Mouse (Mus musculus) midbrain, postnatal 0 days (tissue): ENCODE data around the gene Rhbdd1. TPM values are rescaled to one million over a fixed set of nuclear protein-coding genes. Genes with fewer than 3 reads are reported as not detected.
A peak's percentile ranks its signal among the peaks of the same experiment; 100 is the strongest.

Experiments
- ATAC-seq: fragments of 200-750 bp; cut with Nextera tagmentation; 2 replicates; pipeline ENCODE4 v1.8.0; 2017; ENCODE audit warnings: moderate number of reproducible peaks, mild to moderate bottlenecking, moderate TSS enrichment, moderate library complexity; ENCODE audit not compliant: low FRiP score
- DNase-seq: peaks from one replicate; pipeline ENCODE4 v3.0.0-alpha.2; 2015; ENCODE audit warnings: low spot score
- H3K27ac ChIP-seq: fragments of 300-500 bp; sonication (generic); 2 replicates; pipeline ENCODE4 v1.5.1; 2014; ENCODE audit warnings: low read depth, mild to moderate bottlenecking, low read length, mixed read lengths
- H3K27me3 ChIP-seq: fragments of 300-500 bp; sonication (generic); 2 replicates; pipeline ENCODE4 v1.6.1; 2014; ENCODE audit warnings: low read length, control low read depth, mixed read lengths; ENCODE audit not compliant: insufficient read depth
- H3K36me3 ChIP-seq: fragments of 300-500 bp; sonication (generic); 2 replicates; pipeline ENCODE4 v1.6.1; 2014; ENCODE audit warnings: low read length, control low read depth, mixed read lengths; ENCODE audit not compliant: insufficient read depth
- H3K4me1 ChIP-seq: fragments of 300-500 bp; sonication (generic); 2 replicates; pipeline ENCODE4 v1.6.1; 2014; ENCODE audit warnings: mild to moderate bottlenecking, control low read depth, antibody characterized with exemption, low read length, mixed read lengths; ENCODE audit not compliant: insufficient read depth
- H3K4me2 ChIP-seq: fragments of 300-500 bp; sonication (generic); 2 replicates; pipeline ENCODE4 v1.6.1; 2014; ENCODE audit warnings: low read depth, mild to moderate bottlenecking, low read length, mixed read lengths; ENCODE audit not compliant: poor library complexity, severe bottlenecking
- H3K4me3 ChIP-seq: fragments of 300-500 bp; sonication (generic); 2 replicates; pipeline ENCODE4 v1.5.1; 2014; ENCODE audit warnings: low read depth, mild to moderate bottlenecking, low read length, moderate library complexity
- H3K9ac ChIP-seq: fragments of 300-500 bp; sonication (generic); replicated peaks from 2 replicates; pipeline ENCODE4 v1.6.1; 2014; ENCODE audit warnings: mild to moderate bottlenecking, low read length, moderate library complexity, mixed read lengths; ENCODE audit not compliant: poor library complexity, severe bottlenecking
- H3K9me3 ChIP-seq: fragments of 300-500 bp; sonication (generic); 2 replicates; pipeline ENCODE4 v1.6.1; 2016; ENCODE audit warnings: low read length, control low read depth
- CTCF ChIP-seq: IDR thresholded peaks from 2 replicates; pipeline ENCODE4 v1.5.1; 2016; ENCODE audit warnings: antibody characterized with exemption, mild to moderate bottlenecking
- WGBS: fragments of 180-500 bp; shearing (Covaris S2); extraction: QIAGEN DNeasy Blood & Tissue Kit; methylation state at CpG from one replicate; pipeline ENCODE4 v1.1.7; 2014; 5-methylcytosine and 5-hydroxymethylcytosine counted together
- polyA plus RNA-seq: library from polyadenylated mRNA; unstranded; fragments of >200 nt; fragmentation: Nextera tagmentation; extraction: Ambion mirVana; gene quantifications from 2 replicates; pipeline ENCODE4 v1.2.1, GENCODE M21; 2015
- total RNA-seq: library from RNA; depleted of rRNA; stranded (reverse); fragments of >200 nt; gene quantifications from 2 replicates; pipeline ENCODE4 v1.2.3, GENCODE M21; 2014

Rhbdd1 gene
- total and polyA plus RNA-seq, 2 experiments from 2014 or later = 2.3 to 3.6 TPM

DNA sequence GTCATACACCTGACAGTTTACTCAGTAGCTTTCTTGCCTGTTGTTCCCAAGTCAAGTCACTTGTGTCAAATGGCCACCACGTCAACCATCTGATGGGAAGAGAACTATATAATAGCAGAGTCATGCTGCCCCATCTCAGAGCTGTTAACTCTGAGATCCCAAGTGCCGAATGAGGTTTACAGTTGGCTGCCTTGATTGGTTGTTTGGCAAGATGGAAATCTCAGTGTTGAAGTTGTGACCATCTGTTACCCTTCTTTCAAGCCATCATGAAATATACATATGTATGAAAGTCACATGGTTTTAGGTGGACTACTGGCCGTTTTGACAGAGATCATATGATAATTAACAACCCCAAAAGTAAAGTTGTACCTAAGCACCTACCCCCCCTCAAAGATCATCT is 121.0 kb downstream of the Rhbdd1 start:
- WGBS = 61% methylated on average over 3 of the region's 3 CpGs
- Histone ChIP-seq H3K36me3 (no peaks in the 10 kb centered on the region), H3K4me3 (no peak overlapping the region), H3K4me1 (no peaks in the 10 kb centered on the region), H3K9ac (no peak overlapping the region), H3K27ac (no peak overlapping the region), H3K9me3 (no peaks in the 10 kb centered on the region), H3K4me2 (no peak overlapping the region), H3K27me3 (no peaks in the 10 kb centered on the region)
- TF ChIP-seq CTCF = no peak
- ATAC-seq = no peak
- DNase-seq = peak; percentile 6

DNA sequence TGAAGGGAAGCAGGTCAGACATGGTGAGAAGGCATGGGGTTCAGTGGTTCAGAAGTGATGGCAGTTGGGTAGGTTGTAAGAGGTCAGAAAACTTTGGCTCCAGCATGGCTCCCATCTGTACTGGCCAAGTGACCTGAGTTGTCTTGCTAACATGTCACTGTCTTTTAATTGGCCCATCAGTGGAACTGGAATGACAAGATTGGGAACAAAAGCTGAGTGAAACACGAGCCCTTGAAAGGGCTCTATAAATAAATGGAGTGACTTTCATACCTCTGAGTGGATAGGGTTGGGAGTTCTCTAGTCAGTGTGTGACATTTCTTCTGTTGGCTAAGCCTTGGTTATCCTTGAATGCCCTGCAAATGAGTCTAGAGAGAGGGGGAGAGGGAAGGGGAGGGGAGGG is 123.9 kb downstream of the Rhbdd1 start:
- Histone ChIP-seq H3K9ac (no peak overlapping the region), H3K27me3 (no peaks in the 10 kb centered on the region), H3K4me2 (no peak overlapping the region), H3K27ac (no peak overlapping the region), H3K36me3 (no peaks in the 10 kb centered on the region), H3K4me1 (no peaks in the 10 kb centered on the region), H3K4me3 (no peak overlapping the region), H3K9me3 (no peaks in the 10 kb centered on the region)
- no peak for ATAC-seq
- no peak for TF ChIP-seq CTCF
- no peak for DNase-seq
- 55% methylated on average over 1 of the region's 1 CpGs for WGBS

DNA sequence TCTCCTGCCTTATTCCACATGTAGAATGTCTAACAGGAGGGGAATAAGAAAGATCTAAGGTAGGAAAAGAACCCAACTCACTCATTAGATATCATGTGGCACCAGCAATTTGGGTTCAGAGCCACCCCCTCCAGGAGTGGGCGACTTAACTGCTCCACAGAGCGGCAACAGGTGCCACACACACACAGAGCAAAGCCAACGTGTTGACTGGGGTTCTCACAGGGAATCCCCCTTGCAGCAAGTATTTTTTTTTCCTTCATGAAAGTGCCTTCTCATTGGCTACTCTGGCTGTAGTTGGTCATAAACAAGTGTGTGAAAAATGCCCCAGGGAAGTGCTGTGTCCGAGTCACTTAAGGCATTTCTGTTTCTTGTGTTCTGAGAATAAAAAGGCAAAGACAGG is 127.3 kb downstream of the Rhbdd1 start:
- Histone ChIP-seq H3K4me3 (no peak overlapping the region), H3K9me3 (no peaks in the 10 kb centered on the region), H3K27me3 (no peaks in the 10 kb centered on the region), H3K4me1 (no peaks in the 10 kb centered on the region), H3K27ac (no peak overlapping the region), H3K4me2 (no peak overlapping the region), H3K9ac (no peak overlapping the region), H3K36me3 (no peaks in the 10 kb centered on the region)
- TF ChIP-seq CTCF = no peak
- ATAC-seq (no peak), DNase-seq (no peak)
- 83% methylated on average over 4 of the region's 4 CpGs for WGBS

DNA sequence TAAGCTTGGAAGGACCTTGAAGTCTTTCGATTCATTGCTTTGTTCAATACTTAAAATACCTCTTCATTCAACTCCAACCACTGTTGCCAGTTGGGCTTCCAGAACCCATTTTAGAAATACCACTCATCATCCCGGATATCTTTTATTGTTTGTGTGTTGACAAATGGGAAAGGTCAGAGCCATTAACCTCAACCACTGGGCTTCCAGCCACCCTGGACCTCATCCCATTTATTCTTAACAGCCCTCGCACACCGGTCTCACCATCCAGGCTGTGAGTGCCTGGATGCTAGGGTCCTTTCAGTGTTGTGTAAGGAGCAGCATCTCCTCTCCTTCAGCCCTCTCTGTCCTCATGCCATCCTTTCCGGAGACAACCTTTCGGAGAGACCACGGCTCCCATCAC is 129.8 kb downstream of the Rhbdd1 start:
- Histone ChIP-seq H3K4me3 (no peak overlapping the region), H3K9me3 (no peaks in the 10 kb centered on the region), H3K36me3 (no peaks in the 10 kb centered on the region), H3K9ac (no peak overlapping the region), H3K4me2 (no peak overlapping the region), H3K4me1 (no peaks in the 10 kb centered on the region), H3K27ac (no peak overlapping the region), H3K27me3 (no peaks in the 10 kb centered on the region)
- ATAC-seq = no peak
- WGBS = 96% methylated on average over 7 of the region's 7 CpGs
- no peak for DNase-seq
- no peak for TF ChIP-seq CTCF

DNA sequence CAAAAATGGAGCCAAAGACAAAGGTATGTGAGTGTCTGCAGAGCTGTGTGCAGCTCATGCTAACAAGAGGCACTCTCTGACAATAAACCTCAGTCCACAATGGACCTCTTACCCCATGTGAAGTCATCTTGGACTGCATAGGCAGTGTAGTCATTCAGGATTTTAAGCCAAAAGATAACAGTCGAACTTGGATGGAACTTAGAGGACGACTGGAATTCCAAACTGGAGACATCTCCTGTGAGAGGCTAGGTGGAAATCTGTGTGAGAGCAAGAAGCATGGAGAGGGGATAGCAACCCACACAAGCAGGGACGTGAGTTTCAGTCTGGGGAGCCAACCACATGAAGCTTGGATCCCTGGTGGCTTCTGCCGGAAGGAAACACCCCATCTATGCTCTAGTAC is 133.6 kb downstream of the Rhbdd1 start:
- H3K27me3 ChIP-seq = no peaks in the 10 kb centered on the region
- H3K9me3 ChIP-seq = no peaks in the 10 kb centered on the region
- WGBS = 88% methylated on average over 4 of the region's 4 CpGs
- ATAC-seq = no peak
- no peak overlapping the region for H3K4me2 ChIP-seq
- DNase-seq = no peak
- TF ChIP-seq CTCF = no peak
- H3K4me1 ChIP-seq = no peaks in the 10 kb centered on the region
- H3K4me3 ChIP-seq = no peak overlapping the region
- no peak overlapping the region for H3K27ac ChIP-seq
- no peak overlapping the region for H3K9ac ChIP-seq
- no peaks in the 10 kb centered on the region for H3K36me3 ChIP-seq

DNA sequence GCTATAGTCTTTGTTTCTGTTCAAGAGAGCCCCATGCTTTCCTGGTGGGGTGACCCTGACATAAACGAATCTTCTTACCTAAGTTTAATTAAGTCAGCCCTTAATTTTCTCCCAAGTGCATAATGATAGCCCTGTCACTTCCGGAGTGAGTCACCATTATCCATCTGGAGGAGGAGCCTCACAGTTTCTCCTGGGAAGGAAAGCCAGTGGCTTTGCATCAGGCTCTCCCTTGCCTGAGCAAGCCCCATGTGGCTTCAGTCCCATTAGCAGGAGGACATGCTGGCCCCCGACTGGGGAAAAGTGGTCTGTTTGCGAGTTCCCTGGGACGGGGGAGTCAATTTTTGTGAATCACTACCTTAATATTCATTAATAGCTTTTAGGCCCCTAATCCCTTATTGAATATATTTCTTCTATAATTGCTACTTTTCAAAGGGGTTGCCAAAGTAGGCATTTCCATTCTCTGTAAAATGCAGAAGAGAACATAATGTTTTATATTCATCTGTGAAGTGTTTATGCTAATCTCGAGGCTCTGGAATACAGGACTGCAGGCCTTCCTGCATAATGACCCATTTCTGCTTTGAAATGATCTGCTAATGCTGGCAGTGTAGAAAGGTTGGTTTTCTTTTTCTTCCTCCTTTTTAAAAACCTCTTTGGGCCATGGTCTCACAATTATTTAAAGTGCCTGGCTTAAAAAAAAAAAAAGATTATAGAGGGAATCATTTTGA is 135.8 kb downstream of the Rhbdd1 start:
- WGBS = 22% methylated on average over 6 of the region's 6 CpGs
- Histone ChIP-seq H3K4me2 (no peak overlapping the region), H3K27ac (peak overlapping the region; percentile 32; the same call in 1 of the 2 replicates), H3K9ac (no peak overlapping the region), H3K27me3 (no peaks in the 10 kb centered on the region), H3K9me3 (no peaks in the 10 kb centered on the region), H3K4me1 (no peaks in the 10 kb centered on the region), H3K4me3 (no peak overlapping the region), H3K36me3 (no peaks in the 10 kb centered on the region)
- ATAC-seq (no peak), DNase-seq (no peak)
- no peak for TF ChIP-seq CTCF
